Mouse (Mus musculus) hindbrain, embryonic 14.5 days (tissue): ENCODE results near the gene Inpp5e. TPM values are rescaled to one million over a fixed set of nuclear protein-coding genes. Genes with fewer than 3 reads are reported as not detected.

Experiments
- ATAC-seq: fragments of 200-750 bp; cut with Nextera tagmentation; 2 replicates; pipeline ENCODE4 v1.8.0; 2017; ENCODE audit warnings: moderate number of reproducible peaks, mild to moderate bottlenecking, moderate TSS enrichment, moderate library complexity; ENCODE audit not compliant: low FRiP score
- DNase-seq: peaks from one replicate; pipeline ENCODE4 v3.0.0-alpha.2; 2015; ENCODE audit warnings: low spot score
- H3K27ac ChIP-seq: fragments of 300-500 bp; sonication (generic); 2 replicates; pipeline ENCODE4 v1.5.1; 2014; ENCODE audit warnings: mild to moderate bottlenecking, moderate library complexity
- H3K27me3 ChIP-seq: fragments of 300-500 bp; sonication (generic); 2 replicates; pipeline ENCODE4 v1.6.1; 2014; ENCODE audit warnings: mild to moderate bottlenecking, low read length, mixed read lengths; ENCODE audit not compliant: control insufficient read depth, insufficient read depth
- H3K36me3 ChIP-seq: fragments of 300-500 bp; sonication (generic); replicated peaks from 2 replicates; pipeline ENCODE4 v1.6.1; 2014; ENCODE audit not compliant: control insufficient read depth, insufficient read depth
- H3K4me1 ChIP-seq: fragments of 300-500 bp; sonication (generic); replicated peaks from 2 replicates; pipeline ENCODE4 v1.6.1; 2014; ENCODE audit warnings: antibody characterized with exemption, low read length, mixed read lengths; ENCODE audit not compliant: control insufficient read depth, insufficient read depth
- H3K4me2 ChIP-seq: fragments of 300-500 bp; sonication (generic); replicated peaks from 2 replicates; pipeline ENCODE4 v1.6.1; 2014; ENCODE audit warnings: mild to moderate bottlenecking, moderate library complexity
- H3K4me3 ChIP-seq: fragments of 300-500 bp; sonication (generic); replicated peaks from 2 replicates; pipeline ENCODE4 v1.5.1; 2014; ENCODE audit warnings: mild to moderate bottlenecking, low read length
- H3K9ac ChIP-seq: fragments of 300-500 bp; sonication (generic); 2 replicates; pipeline ENCODE4 v1.6.1; 2014
- H3K9me3 ChIP-seq: fragments of 300-500 bp; sonication (generic); 2 replicates; pipeline ENCODE4 v1.6.1; 2016; ENCODE audit warnings: low read length; ENCODE audit not compliant: control insufficient read depth
- WGBS: fragments of 180-500 bp; shearing (Covaris S2); extraction: QIAGEN DNeasy Blood & Tissue Kit; methylation state at CpG from one replicate; pipeline ENCODE4 v1.1.7; 2014; 5-methylcytosine and 5-hydroxymethylcytosine counted together
- polyA plus RNA-seq: library from polyadenylated mRNA; unstranded; fragments of >200 nt; fragmentation: Nextera tagmentation; extraction: Ambion mirVana; gene quantifications from 2 replicates; pipeline ENCODE4 v1.2.1, GENCODE M21; 2014

The Inpp5e gene
- polyA plus RNA-seq, 1 experiment from 2014 or later = 22.1 TPM

DNA sequence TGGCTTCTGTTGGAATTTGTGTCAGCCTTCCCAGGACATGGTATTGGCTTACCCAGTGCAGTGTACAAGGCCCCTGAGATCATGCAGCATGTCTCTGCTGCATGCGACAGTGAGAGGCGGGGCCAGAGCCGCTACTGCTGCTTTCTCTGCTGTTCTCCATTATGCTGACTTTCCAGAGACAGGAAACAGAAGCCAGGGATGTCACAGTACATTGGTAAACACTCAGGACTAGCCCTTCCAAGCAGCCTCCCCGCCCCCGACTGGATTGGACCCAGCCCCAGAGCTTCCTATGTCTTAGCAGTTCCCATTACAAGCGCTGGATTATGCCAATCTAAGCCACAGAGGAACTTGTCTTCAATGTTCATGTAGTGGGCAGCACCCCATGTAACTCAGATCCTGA lies 60.8 kb downstream of the Inpp5e start:
- H3K4me3 ChIP-seq = no peak overlapping the region
- DNase-seq = no peak
- no peak overlapping the region for H3K27ac ChIP-seq
- no peak for ATAC-seq
- no peaks in the 10 kb centered on the region for H3K9me3 ChIP-seq
- no peak overlapping the region for H3K4me2 ChIP-seq
- 73% methylated on average over 6 of the region's 6 CpGs for WGBS
- H3K36me3 ChIP-seq = peaks cover 70% of the 10 kb centered on the region
- H3K9ac ChIP-seq = no peak overlapping the region
- peaks cover 15% of the 10 kb centered on the region for H3K4me1 ChIP-seq
- H3K27me3 ChIP-seq = no peaks in the 10 kb centered on the region

Other genes with a start within 250 kb of the Inpp5e start
- gene Lhx3, start 200.9 kb downstream of the Inpp5e start, polyA plus RNA-seq = 5.5 and 5.8 TPM in 2 replicates
- gene Qsox2, start 171.7 kb downstream of the Inpp5e start, polyA plus RNA-seq = 15.2 and 16.1 TPM in 2 replicates
- gene Ccdc187, start 114.6 kb downstream of the Inpp5e start, polyA plus RNA-seq = 0.25 and 0.29 TPM in 2 replicates
- gene Gpsm1, start 93.7 kb downstream of the Inpp5e start, polyA plus RNA-seq = 96.7 and 101 TPM in 2 replicates
- gene Dnlz, start 57.1 kb downstream of the Inpp5e start, polyA plus RNA-seq = 27.7 and 28.3 TPM in 2 replicates
- gene Card9, start 48.3 kb downstream of the Inpp5e start, polyA plus RNA-seq = 1.9 and 2.1 TPM in 2 replicates
- 25.4 and 29.3 TPM in 2 replicates for gene Snapc4, start 28.6 kb downstream of the Inpp5e start, polyA plus RNA-seq
- 134 and 141 TPM in 2 replicates for gene Entr1, start 19.9 kb downstream of the Inpp5e start, polyA plus RNA-seq
- 76.8 and 81.6 TPM in 2 replicates for gene Pmpca, start 19.9 kb downstream of the Inpp5e start, polyA plus RNA-seq
- 29.1 and 30.0 TPM in 2 replicates for gene Sec16a, start 36.0 kb upstream of the Inpp5e start, polyA plus RNA-seq
- 23.3 and 25.6 TPM in 2 replicates for gene Notch1, start 107.5 kb upstream of the Inpp5e start, polyA plus RNA-seq
- 62.2 and 69.2 TPM in 2 replicates for gene Egfl7, start 170.8 kb upstream of the Inpp5e start, polyA plus RNA-seq
- not detected in 2 replicates for gene Gm20532, start 177.4 kb upstream of the Inpp5e start, polyA plus RNA-seq
- gene Agpat2, start 195.2 kb upstream of the Inpp5e start, polyA plus RNA-seq = 5.6 and 6.6 TPM in 2 replicates
- 128 and 136 TPM in 2 replicates for gene Fam69b, start 219.3 kb upstream of the Inpp5e start, polyA plus RNA-seq